Mouse (Mus musculus): Measurements from ENCODE around the gene Wasf2. TPM values are rescaled to one million over a fixed set of nuclear protein-coding genes. Genes with fewer than 3 reads are reported as not detected.

Gene Wasf2
- total and polyA plus RNA-seq, 2 experiments from 2014 or later, result 18.3 to 26.0 TPM

- Histone ChIP-seq H3K9me3 (ENCODE audit: low read length) (no peaks in the 10 kb centered on the region), H3K27me3 (ENCODE audit: insufficient read depth, low read length) (no peaks in the 10 kb centered on the region), H3K9ac (replicated peaks; ENCODE audit: low read length, poor library complexity, severe bottlenecking) (no peak overlapping the region), H3K4me3 (ENCODE audit: low read depth, low read length) (no peak overlapping the region), H3K36me3 (ENCODE audit: insufficient read depth, low read length) (no peaks in the 10 kb centered on the region), H3K27ac (ENCODE audit: low read depth, low read length) (no peak overlapping the region), H3K4me2 (ENCODE audit: low read depth, low read length, poor library complexity, severe bottlenecking) (no peak overlapping the region), H3K4me1 (ENCODE audit: insufficient read depth, low read length) (no peaks in the 10 kb centered on the region)
- TF ChIP-seq CTCF (IDR thresholded peaks at IDR 0.05), result no peak
- ATAC-seq (ENCODE audit: low FRiP score) (no peak), DNase-seq (ENCODE audit: low spot score) (no peak)
- WGBS, result 68% methylated on average over 10 of the region's 10 CpGs
Measured at GRCm38 (mm10) chr4:133226073-133226472, 95.8 kb downstream of the Wasf2 start.

- H3K4me2 ChIP-seq (ENCODE audit: low read depth, low read length, poor library complexity, severe bottlenecking), result no peak overlapping the region
- H3K9ac ChIP-seq (replicated peaks; ENCODE audit: low read length, poor library complexity, severe bottlenecking), result no peak overlapping the region
- no peaks in the 10 kb centered on the region for H3K27me3 ChIP-seq (ENCODE audit: insufficient read depth, low read length)
- ATAC-seq (ENCODE audit: low FRiP score), result no peak
- H3K27ac ChIP-seq (ENCODE audit: low read depth, low read length), result no peak overlapping the region
- no peak for TF ChIP-seq CTCF (IDR thresholded peaks at IDR 0.05)
- H3K4me3 ChIP-seq (ENCODE audit: low read depth, low read length), result no peak overlapping the region
- no peaks in the 10 kb centered on the region for H3K9me3 ChIP-seq (ENCODE audit: low read length)
- 59% methylated on average over 8 of the region's 8 CpGs for WGBS
- H3K4me1 ChIP-seq (ENCODE audit: insufficient read depth, low read length), result no peaks in the 10 kb centered on the region
- no peaks in the 10 kb centered on the region for H3K36me3 ChIP-seq (ENCODE audit: insufficient read depth, low read length)
- DNase-seq (ENCODE audit: low spot score), result peak; percentile 74
Measured at GRCm38 (mm10) chr4:133227636-133228035, 97.3 kb downstream of the Wasf2 start.

DNA sequence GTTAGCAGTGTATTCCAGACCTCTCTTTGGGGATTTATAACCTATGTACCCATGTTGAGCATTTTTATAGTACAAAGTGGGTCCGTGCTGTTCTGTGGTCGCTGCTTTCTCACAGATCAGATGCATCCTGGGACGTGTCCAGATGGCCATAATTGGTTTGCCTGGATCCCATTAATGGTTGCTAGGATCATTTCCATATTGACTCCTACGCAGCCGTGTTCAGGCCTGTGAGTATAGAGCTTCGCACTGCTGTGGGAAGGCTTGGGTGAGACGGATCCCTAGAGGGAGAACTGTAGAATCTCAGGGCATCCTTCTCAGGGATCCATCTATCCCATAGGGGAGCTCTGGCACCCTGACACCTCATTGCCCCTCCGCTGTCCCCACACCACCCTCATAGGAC, 99.3 kb downstream of the Wasf2 start:
- Histone ChIP-seq H3K4me2 (ENCODE audit: low read depth, low read length, poor library complexity, severe bottlenecking) (no peak overlapping the region), H3K9ac (replicated peaks; ENCODE audit: low read length, poor library complexity, severe bottlenecking) (no peak overlapping the region), H3K27ac (ENCODE audit: low read depth, low read length) (no peak overlapping the region), H3K27me3 (ENCODE audit: insufficient read depth, low read length) (0 out of 2 replicates have a peak, but pooled peaks cover 4% of the 10 kb centered on the region), H3K4me1 (ENCODE audit: insufficient read depth, low read length) (no peaks in the 10 kb centered on the region), H3K9me3 (ENCODE audit: low read length) (no peaks in the 10 kb centered on the region), H3K36me3 (ENCODE audit: insufficient read depth, low read length) (no peaks in the 10 kb centered on the region), H3K4me3 (ENCODE audit: low read depth, low read length) (no peak overlapping the region)
- DNase-seq (ENCODE audit: low spot score) (no peak), ATAC-seq (ENCODE audit: low FRiP score) (no peak)
- WGBS, result 51% methylated on average over 8 of the region's 8 CpGs
- no peak for TF ChIP-seq CTCF (IDR thresholded peaks at IDR 0.05)

GRCm38 (mm10) chr4:133233285-133233976, 103.1 kb downstream of the Wasf2 start:
- H3K4me2 ChIP-seq (ENCODE audit: low read depth, low read length, poor library complexity, severe bottlenecking), result no peak overlapping the region
- no peaks in the 10 kb centered on the region for H3K9me3 ChIP-seq (ENCODE audit: low read length)
- WGBS, result 42% methylated on average over 10 of the region's 10 CpGs
- no peaks in the 10 kb centered on the region for H3K4me1 ChIP-seq (ENCODE audit: insufficient read depth, low read length)
- peak; percentile 50 for TF ChIP-seq CTCF (IDR thresholded peaks at IDR 0.05)
- 0 out of 2 replicates have a peak, but pooled peaks cover 4% of the 10 kb centered on the region for H3K27me3 ChIP-seq (ENCODE audit: insufficient read depth, low read length)
- ATAC-seq (ENCODE audit: low FRiP score) (no peak), DNase-seq (ENCODE audit: low spot score) (no peak)
- no peak overlapping the region for H3K4me3 ChIP-seq (ENCODE audit: low read depth, low read length)
- no peak overlapping the region for H3K27ac ChIP-seq (ENCODE audit: low read depth, low read length)
- H3K9ac ChIP-seq (replicated peaks; ENCODE audit: low read length, poor library complexity, severe bottlenecking), result no peak overlapping the region
- H3K36me3 ChIP-seq (ENCODE audit: insufficient read depth, low read length), result no peaks in the 10 kb centered on the region

- Histone ChIP-seq H3K4me3 (ENCODE audit: low read depth, low read length) (no peak overlapping the region), H3K27me3 (ENCODE audit: insufficient read depth, low read length) (0 out of 2 replicates have a peak, but pooled peaks cover 4% of the 10 kb centered on the region), H3K27ac (ENCODE audit: low read depth, low read length) (no peak overlapping the region), H3K4me2 (ENCODE audit: low read depth, low read length, poor library complexity, severe bottlenecking) (no peak overlapping the region), H3K36me3 (ENCODE audit: insufficient read depth, low read length) (no peaks in the 10 kb centered on the region), H3K4me1 (ENCODE audit: insufficient read depth, low read length) (no peaks in the 10 kb centered on the region), H3K9ac (replicated peaks; ENCODE audit: low read length, poor library complexity, severe bottlenecking) (no peak overlapping the region), H3K9me3 (ENCODE audit: low read length) (no peaks in the 10 kb centered on the region)
- TF ChIP-seq CTCF (IDR thresholded peaks at IDR 0.05), result no peak
- ATAC-seq (ENCODE audit: low FRiP score), result no peak
- 56% methylated on average over 5 of the region's 5 CpGs for WGBS
- DNase-seq (ENCODE audit: low spot score), result no peak
Measured at GRCm38 (mm10) chr4:133234771-133235170, 104.5 kb downstream of the Wasf2 start.

DNA sequence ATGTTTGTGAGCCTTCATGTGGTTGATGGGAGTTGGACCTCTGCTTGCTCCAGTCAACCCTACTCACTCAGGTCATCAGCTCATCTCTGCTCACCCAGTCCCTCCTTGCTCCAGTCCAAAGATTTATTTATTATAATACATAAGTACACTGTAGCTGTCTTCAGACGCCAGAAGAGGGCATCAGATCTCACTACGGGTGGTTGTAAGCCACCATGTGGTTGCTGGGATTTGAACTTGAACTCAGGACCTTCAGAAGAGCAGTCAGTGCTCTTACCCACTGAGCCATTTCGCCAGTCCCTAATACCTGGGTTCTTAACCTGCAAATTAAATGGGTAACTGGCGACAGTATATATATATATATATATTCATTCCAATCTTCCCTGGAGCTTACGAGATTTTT, 105.1 kb downstream of the Wasf2 start:
- no peak overlapping the region for H3K4me3 ChIP-seq (ENCODE audit: low read depth, low read length)
- no peaks in the 10 kb centered on the region for H3K4me1 ChIP-seq (ENCODE audit: insufficient read depth, low read length)
- 77% methylated on average over 5 of the region's 5 CpGs for WGBS
- H3K4me2 ChIP-seq (ENCODE audit: low read depth, low read length, poor library complexity, severe bottlenecking), result no peak overlapping the region
- DNase-seq (ENCODE audit: low spot score) (no peak), ATAC-seq (ENCODE audit: low FRiP score) (no peak)
- no peak overlapping the region for H3K27ac ChIP-seq (ENCODE audit: low read depth, low read length)
- TF ChIP-seq CTCF (IDR thresholded peaks at IDR 0.05), result no peak
- no peaks in the 10 kb centered on the region for H3K9me3 ChIP-seq (ENCODE audit: low read length)
- H3K9ac ChIP-seq (replicated peaks; ENCODE audit: low read length, poor library complexity, severe bottlenecking), result no peak overlapping the region
- 0 out of 2 replicates have a peak, but pooled peaks cover 6% of the 10 kb centered on the region for H3K27me3 ChIP-seq (ENCODE audit: insufficient read depth, low read length)
- H3K36me3 ChIP-seq (ENCODE audit: insufficient read depth, low read length), result no peaks in the 10 kb centered on the region
